Mouse (Mus musculus): ENCODE data around the gene Zfp420. TPM values are rescaled to one million over a fixed set of nuclear protein-coding genes. Genes with fewer than 3 reads are reported as not detected.
"Not testable (repeated sequence)": the region's sequence is repeated elsewhere in the genome, so short reads cannot be mapped to it uniquely, and the experiment has no call there.

Zfp420 gene
- polyA plus RNA-seq, 1 experiment from 2014 or later, result 3.8 TPM

GRCm38 (mm10) chr7:29877561-29877960 lies 17.8 kb downstream of the Zfp420 start:
- ATAC-seq (replicated peaks; ENCODE audit: insufficient number of reproducible peaks, low FRiP score, low TSS enrichment); H3K4me1 ChIP-seq (ENCODE audit: control insufficient read depth, insufficient read depth, low read length); H3K27me3 ChIP-seq (ENCODE audit: control insufficient read depth, insufficient read depth, low read length); H3K9ac ChIP-seq (ENCODE audit: low read depth, low read length); H3K4me2 ChIP-seq; H3K4me3 ChIP-seq (ENCODE audit: low read depth, low read length); H3K27ac ChIP-seq (ENCODE audit: low read depth, low read length): not testable (repeated sequence)
- Histone ChIP-seq H3K36me3 (ENCODE audit: control insufficient read depth, insufficient read depth, low read length) (peaks cover 24% of the 10 kb centered on the region), H3K9me3 (replicated peaks; ENCODE audit: control insufficient read depth, low read length) (peaks cover 24% of the 10 kb centered on the region)
- 84% methylated on average over 9 of the region's 9 CpGs for WGBS (ENCODE audit: insufficient replicate concordance)

DNA sequence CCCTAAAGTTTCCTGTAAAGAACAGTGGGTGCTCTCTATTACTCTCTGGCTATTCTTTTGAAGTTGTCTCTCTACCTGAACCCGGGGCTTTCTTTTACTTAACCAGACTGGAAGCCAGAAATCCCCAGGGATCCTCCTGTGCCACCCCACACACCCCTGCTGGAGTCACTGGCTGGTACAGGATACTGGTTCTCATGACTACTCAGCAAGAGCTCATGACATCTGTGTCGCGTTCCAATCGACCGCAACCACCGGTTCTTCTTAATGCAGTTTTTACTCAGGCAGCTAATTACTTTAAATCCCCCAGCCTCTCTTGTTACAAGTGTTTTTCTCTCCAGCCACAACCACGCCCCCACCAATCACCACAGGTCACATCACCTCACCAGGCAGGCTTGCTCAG lies 20.3 kb downstream of the Zfp420 start:
- 83% methylated on average over 7 of the region's 7 CpGs for WGBS (ENCODE audit: insufficient replicate concordance)

GRCm38 (mm10) chr7:29880916-29881315 lies 21.1 kb downstream of the Zfp420 start:
- no peaks in the 10 kb centered on the region for H3K27me3 ChIP-seq (ENCODE audit: control insufficient read depth, insufficient read depth, low read length)
- ATAC-seq (replicated peaks; ENCODE audit: insufficient number of reproducible peaks, low FRiP score, low TSS enrichment), result no peak
- 88% methylated on average over 7 of the region's 7 CpGs for WGBS (ENCODE audit: insufficient replicate concordance)
- H3K27ac ChIP-seq (ENCODE audit: low read depth, low read length), result no peak overlapping the region
- peaks cover 2% of the 10 kb centered on the region; the same call in 1 of the 2 replicates for H3K36me3 ChIP-seq (ENCODE audit: control insufficient read depth, insufficient read depth, low read length)
- no peak overlapping the region for H3K4me3 ChIP-seq (ENCODE audit: low read depth, low read length)
- peaks cover 8% of the 10 kb centered on the region; the same call in 1 of the 2 replicates for H3K9me3 ChIP-seq (replicated peaks; ENCODE audit: control insufficient read depth, low read length)
- H3K9ac ChIP-seq (ENCODE audit: low read depth, low read length), result no peak overlapping the region
- no peaks in the 10 kb centered on the region for H3K4me1 ChIP-seq (ENCODE audit: control insufficient read depth, insufficient read depth, low read length)
- H3K4me2 ChIP-seq, result no peak overlapping the region

More for the DNA sequence above, 20.3 kb downstream of the Zfp420 start:
- Histone ChIP-seq H3K36me3 (ENCODE audit: control insufficient read depth, insufficient read depth, low read length) (peaks cover 10% of the 10 kb centered on the region), H3K4me2 (no peak overlapping the region), H3K9me3 (replicated peaks; ENCODE audit: control insufficient read depth, low read length) (peaks cover 15% of the 10 kb centered on the region), H3K4me3 (ENCODE audit: low read depth, low read length) (no peak overlapping the region), H3K4me1 (ENCODE audit: control insufficient read depth, insufficient read depth, low read length) (no peaks in the 10 kb centered on the region), H3K9ac (ENCODE audit: low read depth, low read length) (no peak overlapping the region), H3K27me3 (ENCODE audit: control insufficient read depth, insufficient read depth, low read length) (no peaks in the 10 kb centered on the region), H3K27ac (ENCODE audit: low read depth, low read length) (no peak overlapping the region)
- ATAC-seq (replicated peaks; ENCODE audit: insufficient number of reproducible peaks, low FRiP score, low TSS enrichment), result no peak

- Histone ChIP-seq H3K36me3 (ENCODE audit: control insufficient read depth, insufficient read depth, low read length) (peaks cover 43% of the 10 kb centered on the region), H3K4me2 (no peak overlapping the region), H3K27me3 (ENCODE audit: control insufficient read depth, insufficient read depth, low read length) (no peaks in the 10 kb centered on the region), H3K27ac (ENCODE audit: low read depth, low read length) (no peak overlapping the region), H3K4me1 (ENCODE audit: control insufficient read depth, insufficient read depth, low read length) (no peaks in the 10 kb centered on the region), H3K9me3 (replicated peaks; ENCODE audit: control insufficient read depth, low read length) (peaks cover 37% of the 10 kb centered on the region), H3K9ac (ENCODE audit: low read depth, low read length) (no peak overlapping the region), H3K4me3 (ENCODE audit: low read depth, low read length) (no peak overlapping the region)
- 88% methylated on average over 7 of the region's 7 CpGs for WGBS (ENCODE audit: insufficient replicate concordance)
- ATAC-seq (replicated peaks; ENCODE audit: insufficient number of reproducible peaks, low FRiP score, low TSS enrichment), result no peak
Observed at GRCm38 (mm10) chr7:29890501-29890900, 30.7 kb downstream of the Zfp420 start.

DNA sequence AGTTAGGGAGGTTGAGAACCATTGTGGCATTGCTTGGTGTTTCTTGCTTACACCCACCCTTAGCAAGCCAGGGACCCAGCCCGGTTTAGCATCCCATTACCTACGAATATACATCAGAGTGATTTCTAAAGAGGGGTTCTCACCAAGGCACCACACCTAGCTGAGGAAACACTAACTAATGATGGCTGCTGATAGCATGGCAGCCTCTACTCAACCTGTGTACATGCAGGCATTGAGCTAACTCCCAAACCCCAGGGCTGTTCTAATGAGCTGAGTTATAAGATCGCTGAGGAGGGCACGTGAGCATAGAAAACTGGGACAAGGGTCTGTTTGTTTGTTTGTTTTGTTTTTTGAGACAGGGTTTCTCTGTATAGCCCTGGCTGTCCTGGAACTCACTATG lies 33.0 kb downstream of the Zfp420 start:
- no peak for ATAC-seq (replicated peaks; ENCODE audit: insufficient number of reproducible peaks, low FRiP score, low TSS enrichment)
- Histone ChIP-seq H3K9ac (ENCODE audit: low read depth, low read length) (no peak overlapping the region), H3K9me3 (replicated peaks; ENCODE audit: control insufficient read depth, low read length) (peaks cover 29% of the 10 kb centered on the region), H3K4me1 (ENCODE audit: control insufficient read depth, insufficient read depth, low read length) (no peaks in the 10 kb centered on the region), H3K27me3 (ENCODE audit: control insufficient read depth, insufficient read depth, low read length) (no peaks in the 10 kb centered on the region), H3K4me3 (ENCODE audit: low read depth, low read length) (no peak overlapping the region), H3K27ac (ENCODE audit: low read depth, low read length) (no peak overlapping the region), H3K36me3 (ENCODE audit: control insufficient read depth, insufficient read depth, low read length) (peaks cover 55% of the 10 kb centered on the region), H3K4me2 (no peak overlapping the region)
- WGBS (ENCODE audit: insufficient replicate concordance), result 90% methylated on average over 4 of the region's 4 CpGs

DNA sequence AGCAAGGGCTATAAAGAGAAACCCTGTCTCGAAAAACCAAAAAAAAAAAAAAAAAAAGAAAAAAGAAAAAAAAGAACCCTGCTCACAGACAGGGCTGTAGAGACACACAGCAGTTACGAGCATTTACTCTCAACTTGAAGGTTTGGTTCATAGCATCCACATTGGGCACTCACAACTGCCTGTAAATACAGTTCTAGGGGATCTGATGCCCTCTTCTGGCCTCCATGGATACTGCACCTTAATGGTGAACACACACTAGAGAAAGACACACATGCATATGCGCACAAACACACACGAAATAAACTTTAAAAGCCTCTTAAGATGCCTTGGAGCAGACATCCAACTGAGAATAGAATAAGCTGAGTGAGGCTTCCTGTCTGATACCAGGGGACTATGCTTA lies 38.6 kb downstream of the Zfp420 start:
- no peak overlapping the region for H3K27ac ChIP-seq (ENCODE audit: low read depth, low read length)
- peaks cover 25% of the 10 kb centered on the region for H3K9me3 ChIP-seq (replicated peaks; ENCODE audit: control insufficient read depth, low read length)
- H3K36me3 ChIP-seq (ENCODE audit: control insufficient read depth, insufficient read depth, low read length), result peaks cover 54% of the 10 kb centered on the region
- H3K4me1 ChIP-seq (ENCODE audit: control insufficient read depth, insufficient read depth, low read length), result no peaks in the 10 kb centered on the region
- no peak overlapping the region for H3K4me2 ChIP-seq
- H3K9ac ChIP-seq (ENCODE audit: low read depth, low read length), result no peak overlapping the region
- H3K4me3 ChIP-seq (ENCODE audit: low read depth, low read length), result no peak overlapping the region
- ATAC-seq (replicated peaks; ENCODE audit: insufficient number of reproducible peaks, low FRiP score, low TSS enrichment), result no peak
- H3K27me3 ChIP-seq (ENCODE audit: control insufficient read depth, insufficient read depth, low read length), result no peaks in the 10 kb centered on the region
- 91% methylated on average over 4 of the region's 4 CpGs for WGBS (ENCODE audit: insufficient replicate concordance)

- H3K9me3 ChIP-seq (replicated peaks; ENCODE audit: control insufficient read depth, low read length), result no peaks in the 10 kb centered on the region
- no peaks in the 10 kb centered on the region for H3K27me3 ChIP-seq (ENCODE audit: control insufficient read depth, insufficient read depth, low read length)
- no peak overlapping the region for H3K4me2 ChIP-seq
- no peak overlapping the region for H3K4me3 ChIP-seq (ENCODE audit: low read depth, low read length)
- WGBS (ENCODE audit: insufficient replicate concordance), result 94% methylated on average over 4 of the region's 4 CpGs
- H3K4me1 ChIP-seq (ENCODE audit: control insufficient read depth, insufficient read depth, low read length), result peaks cover under 1% of the 10 kb centered on the region; the same call in 1 of the 2 replicates
- no peak overlapping the region for H3K27ac ChIP-seq (ENCODE audit: low read depth, low read length)
- ATAC-seq (replicated peaks; ENCODE audit: insufficient number of reproducible peaks, low FRiP score, low TSS enrichment), result no peak
- H3K36me3 ChIP-seq (ENCODE audit: control insufficient read depth, insufficient read depth, low read length), result peaks cover 10% of the 10 kb centered on the region
- H3K9ac ChIP-seq (ENCODE audit: low read depth, low read length), result no peak overlapping the region
Observed at GRCm38 (mm10) chr7:29904101-29904500, 44.3 kb downstream of the Zfp420 start.

DNA sequence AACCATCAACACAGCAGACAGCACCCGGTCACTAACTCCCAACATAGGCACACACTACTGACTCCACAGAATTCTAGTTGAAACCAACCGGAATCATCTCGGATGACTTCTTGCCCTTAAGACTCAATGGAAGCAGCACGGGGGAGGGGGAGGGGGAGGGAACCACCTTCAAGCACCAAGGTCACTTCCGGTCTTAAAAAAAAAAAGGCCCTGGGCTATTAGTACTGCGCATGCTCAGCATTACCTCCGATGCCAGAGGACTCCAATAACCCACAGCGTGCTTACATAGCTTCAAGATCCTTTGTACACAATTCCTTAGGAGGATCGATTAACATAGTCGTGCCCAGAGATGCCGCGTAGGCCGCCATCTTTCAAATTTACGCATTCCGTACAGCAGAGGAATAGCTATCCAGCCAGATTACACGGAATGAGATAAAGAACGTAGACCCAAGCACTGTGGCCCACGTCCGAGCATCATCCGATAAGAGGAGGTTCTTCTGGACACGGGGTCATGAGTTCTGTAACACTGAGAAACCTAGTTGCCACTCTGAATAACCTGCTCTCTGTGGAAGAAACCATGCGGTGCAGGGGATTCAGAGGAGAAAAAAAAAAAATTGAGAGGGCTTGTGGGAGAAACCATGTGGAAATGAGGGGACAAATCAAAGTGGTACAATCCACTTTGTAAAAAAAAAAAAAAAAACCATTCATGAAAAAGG lies 46.3 kb downstream of the Zfp420 start, which contains the start of gene Zfp27:
Gene Zfp27 (minus strand): TSS at position 607 of the 716 bp plus-strand sequence.
- H3K9ac ChIP-seq (ENCODE audit: low read depth, low read length), result peak within 1 kb of the TSS; percentile 83
- H3K9me3 ChIP-seq (replicated peaks; ENCODE audit: control insufficient read depth, low read length), result no peaks in the 10 kb centered on the region
- WGBS (ENCODE audit: insufficient replicate concordance), result under 1% methylated on average over 22 of the region's 22 CpGs
- peak within 1 kb of the TSS; percentile 84 for H3K4me2 ChIP-seq
- H3K36me3 ChIP-seq (ENCODE audit: control insufficient read depth, insufficient read depth, low read length), result no peaks in the 10 kb centered on the region; the same call in 1 of the 2 replicates
- H3K27me3 ChIP-seq (ENCODE audit: control insufficient read depth, insufficient read depth, low read length), result no peaks in the 10 kb centered on the region
- H3K4me3 ChIP-seq (ENCODE audit: low read depth, low read length), result peak within 1 kb of the TSS; percentile 66
- peaks cover 9% of the 10 kb centered on the region for H3K4me1 ChIP-seq (ENCODE audit: control insufficient read depth, insufficient read depth, low read length)
- H3K27ac ChIP-seq (ENCODE audit: low read depth, low read length), result peak within 1 kb of the TSS; percentile 97
- ATAC-seq (replicated peaks; ENCODE audit: insufficient number of reproducible peaks, low FRiP score, low TSS enrichment), result peak; percentile 56

DNA sequence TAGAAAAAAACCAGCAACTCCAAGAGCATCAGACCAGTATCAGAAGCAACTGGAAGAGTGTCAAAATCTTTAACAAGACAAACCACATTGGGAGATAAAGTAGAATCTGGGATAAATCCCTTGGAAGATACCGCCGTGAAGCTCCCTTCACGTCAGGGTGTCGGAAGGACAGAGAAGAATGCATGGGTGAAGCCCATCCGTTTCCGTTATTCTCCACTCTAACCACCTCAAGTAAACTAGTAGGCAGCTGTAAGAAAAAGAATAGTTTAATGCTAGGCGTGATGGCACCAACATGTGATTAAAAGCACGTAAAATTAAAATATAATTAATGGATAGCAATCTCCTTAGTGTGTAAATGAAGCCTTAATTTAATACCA lies 46.9 kb downstream of the Zfp420 start:
- Histone ChIP-seq H3K36me3 (ENCODE audit: control insufficient read depth, insufficient read depth, low read length) (no peaks in the 10 kb centered on the region; the same call in 1 of the 2 replicates), H3K9ac (ENCODE audit: low read depth, low read length) (peak overlapping the region; percentile 83), H3K27me3 (ENCODE audit: control insufficient read depth, insufficient read depth, low read length) (no peaks in the 10 kb centered on the region), H3K27ac (ENCODE audit: low read depth, low read length) (peak overlapping the region; percentile 97), H3K4me2 (peak overlapping the region; percentile 84), H3K9me3 (replicated peaks; ENCODE audit: control insufficient read depth, low read length) (no peaks in the 10 kb centered on the region), H3K4me3 (ENCODE audit: low read depth, low read length) (peak overlapping the region; percentile 66), H3K4me1 (ENCODE audit: control insufficient read depth, insufficient read depth, low read length) (peaks cover 9% of the 10 kb centered on the region)
- no peak for ATAC-seq (replicated peaks; ENCODE audit: insufficient number of reproducible peaks, low FRiP score, low TSS enrichment)
- WGBS (ENCODE audit: insufficient replicate concordance), result 22% methylated on average over 8 of the region's 8 CpGs
